Mouse (Mus musculus): ENCODE results near the gene Pold1. TPM values are rescaled to one million over a fixed set of nuclear protein-coding genes. Genes with fewer than 3 reads are reported as not detected.

Gene Pold1
- polyA plus RNA-seq, 1 experiment from 2014 or later = 46.9 TPM

DNA sequence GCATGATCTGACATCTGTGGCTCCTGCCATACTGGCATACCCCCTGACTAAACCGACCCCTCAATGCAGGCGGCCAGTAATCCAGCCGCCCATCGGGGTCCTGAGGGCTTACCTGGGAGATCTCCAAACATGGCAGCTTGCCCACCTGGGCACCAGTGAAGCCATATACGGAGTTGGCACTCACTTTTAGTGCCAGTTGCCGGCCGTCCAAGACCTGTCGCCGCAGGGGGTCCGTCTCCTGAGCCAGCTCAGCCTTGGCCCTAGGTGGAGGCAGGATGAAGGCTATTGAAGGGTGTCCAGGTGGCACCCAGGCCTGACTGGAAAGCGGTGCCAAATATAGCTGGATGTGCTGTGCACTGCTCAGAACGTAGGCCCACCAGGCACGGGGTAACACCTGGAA is 11.2 kb downstream of the Pold1 start:
- Histone ChIP-seq H3K4me3 (no peak overlapping the region), H3K27me3 (no peaks in the 10 kb centered on the region), H3K4me2 (replicated peaks) (no peak overlapping the region), H3K4me1 (no peaks in the 10 kb centered on the region), H3K9me3 (no peaks in the 10 kb centered on the region), H3K9ac (replicated peaks) (no peak overlapping the region), H3K36me3 (peaks cover 15% of the 10 kb centered on the region; the same call in 1 of the 2 replicates), H3K27ac (replicated peaks) (no peak overlapping the region)
- ATAC-seq (replicated peaks) = no peak
- 90% methylated on average over 13 of the region's 13 CpGs for WGBS

DNA sequence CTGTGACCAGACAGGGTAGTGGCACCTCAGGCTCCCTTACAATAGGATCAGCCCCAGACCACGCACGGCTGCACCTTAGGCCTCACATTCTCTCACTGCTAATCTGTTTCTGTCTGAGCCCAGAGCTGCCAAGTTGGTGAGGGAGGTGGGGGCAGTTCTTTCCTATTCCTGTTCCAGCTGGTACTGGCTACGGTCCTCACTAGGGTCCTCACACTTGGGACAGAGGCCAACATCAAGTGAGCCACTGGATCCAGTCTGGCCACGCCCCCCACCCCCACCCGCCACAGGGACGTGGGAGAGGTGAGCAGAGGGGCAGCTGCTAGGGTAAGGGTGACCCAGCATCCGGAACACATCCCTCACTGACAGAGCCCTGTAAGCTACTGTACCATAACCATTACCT is 11.6 kb downstream of the Pold1 start:
- peaks cover 14% of the 10 kb centered on the region; the same call in 1 of the 2 replicates for H3K36me3 ChIP-seq
- H3K4me1 ChIP-seq = no peaks in the 10 kb centered on the region
- WGBS = 80% methylated on average over 7 of the region's 7 CpGs

DNA sequence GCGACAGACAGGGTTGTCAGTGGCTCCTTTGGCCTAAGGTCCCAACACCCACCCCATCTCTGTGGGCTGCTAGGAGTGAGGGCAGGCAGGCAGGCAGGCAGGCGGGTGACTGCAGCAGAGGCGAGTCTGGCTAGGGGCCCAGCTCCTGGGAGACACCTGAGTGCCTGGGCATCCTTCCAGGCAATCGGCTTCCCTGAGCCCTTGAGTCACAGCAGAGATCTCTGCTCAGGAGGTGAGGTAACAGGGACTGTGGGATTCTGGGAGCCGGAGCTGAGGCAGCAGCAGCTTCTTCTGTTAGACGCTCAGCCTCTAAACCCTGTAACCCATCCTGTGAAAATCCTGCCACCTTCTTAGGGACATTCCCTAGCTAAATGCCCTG is 12.1 kb downstream of the Pold1 start:
- WGBS = 71% methylated on average over 6 of the region's 6 CpGs
- Histone ChIP-seq H3K9ac (replicated peaks) (no peak overlapping the region), H3K9me3 (no peaks in the 10 kb centered on the region), H3K36me3 (peaks cover 11% of the 10 kb centered on the region; the same call in 1 of the 2 replicates), H3K27ac (replicated peaks) (no peak overlapping the region), H3K4me2 (replicated peaks) (no peak overlapping the region), H3K4me3 (no peak overlapping the region), H3K27me3 (no peaks in the 10 kb centered on the region), H3K4me1 (no peaks in the 10 kb centered on the region)
- ATAC-seq (replicated peaks) = no peak

More for the DNA sequence above, 11.6 kb downstream of the Pold1 start:
- H3K27ac ChIP-seq (replicated peaks) = no peak overlapping the region
- no peak overlapping the region for H3K4me2 ChIP-seq (replicated peaks)
- H3K9ac ChIP-seq (replicated peaks) = no peak overlapping the region
- no peaks in the 10 kb centered on the region for H3K27me3 ChIP-seq
- H3K9me3 ChIP-seq = no peaks in the 10 kb centered on the region
- H3K4me3 ChIP-seq = no peak overlapping the region
- no peak for ATAC-seq (replicated peaks)

DNA sequence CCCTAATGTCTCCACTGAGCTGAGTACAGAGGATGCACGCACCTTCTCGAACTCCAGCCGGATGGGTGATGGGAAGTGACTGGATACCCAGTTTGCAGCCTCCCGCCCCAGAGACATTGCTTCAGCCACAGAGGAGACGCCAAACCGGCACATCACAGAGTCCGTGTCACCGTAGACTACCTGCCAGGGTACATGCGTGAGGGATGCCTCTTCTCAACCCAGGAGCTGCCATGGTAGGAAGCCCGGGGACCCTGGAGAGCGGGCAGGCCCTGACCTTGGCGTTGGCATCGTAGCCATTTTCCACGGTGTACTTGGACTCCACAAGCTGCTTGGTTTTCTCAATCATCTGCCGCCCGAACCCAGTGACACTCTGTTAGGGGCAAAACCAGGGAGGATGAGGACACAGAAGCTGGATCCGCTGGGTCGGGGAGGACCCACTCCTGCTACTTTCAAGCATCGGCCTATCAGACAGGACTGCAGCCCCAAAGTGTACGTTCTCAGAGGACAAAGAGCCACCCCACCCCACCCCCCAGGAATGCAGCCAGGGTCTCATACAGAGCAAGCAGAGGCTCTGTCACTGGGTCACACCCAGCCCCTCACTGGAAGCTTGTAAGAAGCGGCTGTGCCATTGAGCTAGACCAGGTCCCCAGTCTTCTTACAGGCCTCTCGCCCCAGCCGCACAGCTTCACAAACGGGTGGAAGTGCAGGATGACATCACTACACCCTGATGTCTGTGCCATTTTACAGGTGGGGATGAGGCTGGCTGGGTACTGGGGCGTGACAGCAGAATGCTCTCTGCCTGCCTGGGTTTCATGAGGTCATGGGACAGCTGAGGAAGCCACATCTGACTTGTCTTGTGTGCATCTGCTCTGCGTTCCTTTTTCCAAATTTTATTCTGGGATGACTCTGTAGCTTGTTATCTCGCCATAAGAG is 12.7 kb downstream of the Pold1 start:
- Histone ChIP-seq H3K4me2 (replicated peaks) (no peak overlapping the region), H3K9me3 (no peaks in the 10 kb centered on the region), H3K4me1 (no peaks in the 10 kb centered on the region), H3K36me3 (peaks cover 6% of the 10 kb centered on the region; the same call in 1 of the 2 replicates), H3K9ac (replicated peaks) (no peak overlapping the region), H3K4me3 (no peak overlapping the region), H3K27ac (replicated peaks) (no peak overlapping the region), H3K27me3 (no peaks in the 10 kb centered on the region)
- WGBS = 92% methylated on average over 27 of the region's 27 CpGs
- ATAC-seq (replicated peaks) = no peak

DNA sequence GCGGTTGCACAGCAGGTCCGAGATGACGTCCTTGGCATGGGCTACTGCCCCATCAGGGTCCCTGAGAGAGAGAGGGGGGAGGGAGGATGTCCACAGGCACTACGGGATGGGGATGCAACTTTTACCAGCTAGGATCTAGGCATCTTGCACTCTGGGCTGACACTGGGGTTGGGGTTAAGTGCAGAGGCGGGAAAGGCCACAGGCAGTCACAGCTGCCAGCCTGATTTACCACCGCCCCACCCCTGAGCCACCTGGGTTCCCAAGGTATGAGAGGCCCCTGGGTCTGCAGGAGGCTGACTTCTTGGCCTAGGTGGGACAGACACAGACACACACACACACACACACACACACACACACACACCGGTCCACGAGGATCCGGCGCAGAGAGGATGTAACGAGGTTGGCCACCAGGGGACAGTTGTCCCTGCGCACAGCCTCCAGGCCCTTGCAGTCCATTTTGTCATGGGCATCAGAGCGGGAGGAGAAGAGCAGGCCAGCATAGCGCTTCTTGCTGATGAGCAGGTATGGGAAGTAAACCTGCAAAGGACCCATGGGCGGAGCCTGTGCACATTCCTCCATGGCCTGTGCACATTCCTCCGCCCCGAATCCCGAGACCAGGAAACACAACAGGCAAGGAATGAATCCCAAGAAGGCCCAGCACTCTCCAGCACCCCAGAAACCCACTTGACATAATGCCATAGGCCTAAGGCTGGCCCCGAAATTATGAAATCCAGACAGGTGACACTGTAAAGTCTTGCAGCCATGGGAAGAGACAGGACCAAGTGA is 13.8 kb downstream of the Pold1 start:
- WGBS = 92% methylated on average over 19 of the region's 19 CpGs
- Histone ChIP-seq H3K9ac (replicated peaks) (no peak overlapping the region), H3K4me3 (no peak overlapping the region), H3K9me3 (no peaks in the 10 kb centered on the region), H3K27ac (replicated peaks) (no peak overlapping the region), H3K4me2 (replicated peaks) (no peak overlapping the region), H3K27me3 (no peaks in the 10 kb centered on the region), H3K36me3 (0 out of 2 replicates have a peak, but pooled peaks cover 5% of the 10 kb centered on the region), H3K4me1 (no peaks in the 10 kb centered on the region)
- no peak for ATAC-seq (replicated peaks)

DNA sequence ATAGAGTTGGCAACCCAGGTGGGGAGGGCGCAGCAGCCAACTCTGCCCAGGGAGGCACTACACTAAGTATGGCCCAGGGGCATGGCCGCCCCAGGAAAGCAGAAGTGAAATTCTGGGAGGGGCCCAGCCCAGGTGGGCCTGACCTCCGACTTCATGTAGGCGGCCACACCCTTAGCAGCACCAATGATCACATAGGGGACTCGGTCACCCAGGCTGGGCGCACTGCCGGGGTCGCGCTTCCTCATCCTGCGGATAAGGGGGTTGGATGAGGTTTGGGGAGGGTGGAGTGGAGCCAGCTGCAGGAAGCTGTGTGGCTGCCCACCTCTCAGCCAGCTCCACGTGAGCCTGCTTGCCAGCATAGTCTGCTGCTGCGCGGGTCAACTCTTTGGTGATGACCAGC is 14.4 kb downstream of the Pold1 start:
- 94% methylated on average over 13 of the region's 13 CpGs for WGBS
- H3K36me3 ChIP-seq = 0 out of 2 replicates have a peak, but pooled peaks cover 5% of the 10 kb centered on the region

DNA sequence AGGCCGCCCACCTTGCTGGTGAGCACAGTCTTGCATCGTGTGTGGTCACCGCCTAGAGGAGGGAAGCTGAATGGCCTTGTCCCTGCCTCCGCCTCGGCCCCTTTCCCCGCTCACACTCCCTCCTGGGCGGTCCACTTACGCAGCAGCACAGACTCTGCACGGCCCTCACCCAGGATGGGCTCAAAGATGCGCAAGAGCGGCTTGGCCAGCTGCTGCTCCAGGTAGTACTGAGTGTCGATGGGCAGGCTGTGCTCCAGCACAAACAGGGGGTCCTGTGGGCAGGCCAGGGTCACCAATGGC is 15.0 kb downstream of the Pold1 start:
- Histone ChIP-seq H3K27me3 (no peaks in the 10 kb centered on the region), H3K4me1 (no peaks in the 10 kb centered on the region), H3K4me3 (no peak overlapping the region), H3K9ac (replicated peaks) (no peak overlapping the region), H3K9me3 (no peaks in the 10 kb centered on the region), H3K4me2 (replicated peaks) (no peak overlapping the region), H3K36me3 (0 out of 2 replicates have a peak, but pooled peaks cover 5% of the 10 kb centered on the region), H3K27ac (replicated peaks) (no peak overlapping the region)
- WGBS = 70% methylated on average over 12 of the region's 12 CpGs
- no peak for ATAC-seq (replicated peaks)

More for the DNA sequence above, 14.4 kb downstream of the Pold1 start:
- Histone ChIP-seq H3K4me3 (no peak overlapping the region), H3K4me2 (replicated peaks) (no peak overlapping the region), H3K9me3 (no peaks in the 10 kb centered on the region), H3K9ac (replicated peaks) (no peak overlapping the region), H3K27ac (replicated peaks) (no peak overlapping the region), H3K4me1 (no peaks in the 10 kb centered on the region), H3K27me3 (no peaks in the 10 kb centered on the region)
- no peak for ATAC-seq (replicated peaks)

DNA sequence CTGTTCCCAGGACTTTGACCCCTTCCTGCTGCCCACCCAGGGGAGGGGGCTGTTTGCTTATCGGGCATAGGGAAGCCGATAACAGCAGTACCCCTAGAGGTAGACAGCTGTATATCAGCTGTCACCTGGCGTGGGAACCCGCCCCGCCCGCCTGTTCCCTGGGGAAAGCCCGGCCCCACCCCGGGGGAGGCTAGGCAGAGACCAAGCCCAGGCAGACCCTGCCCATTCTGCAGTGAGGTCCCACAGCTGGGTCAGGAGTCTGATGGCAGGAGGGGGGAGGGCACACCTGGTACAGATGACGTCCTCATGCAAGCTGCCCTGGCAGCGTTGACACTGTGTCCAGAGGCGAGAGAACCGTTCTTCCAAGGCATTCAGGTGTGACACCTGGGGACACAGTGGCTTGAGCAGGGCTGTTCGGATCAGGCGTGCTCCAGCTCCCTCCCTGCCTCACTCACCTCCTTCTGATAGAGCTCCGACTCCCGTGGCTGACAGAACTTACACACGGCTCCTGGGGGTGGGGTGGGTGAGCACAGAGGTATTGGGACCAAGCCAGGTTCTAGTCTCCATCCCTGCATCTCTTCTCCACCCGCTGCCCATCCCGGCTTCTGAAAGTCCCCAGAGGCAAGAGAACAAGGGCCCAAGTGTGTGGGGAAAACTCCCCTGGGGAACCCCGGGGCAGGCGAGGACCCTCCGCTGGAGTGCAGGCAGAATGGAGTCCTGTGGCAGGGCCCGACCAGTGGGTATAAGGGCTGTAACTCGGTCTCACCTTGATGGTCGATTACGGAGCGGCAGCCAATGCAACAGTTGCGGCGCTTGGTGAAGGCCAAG is 15.5 kb downstream of the Pold1 start:
- Histone ChIP-seq H3K4me1 (peaks cover under 1% of the 10 kb centered on the region), H3K9me3 (no peaks in the 10 kb centered on the region)
- 88% methylated on average over 29 of the region's 29 CpGs for WGBS

DNA sequence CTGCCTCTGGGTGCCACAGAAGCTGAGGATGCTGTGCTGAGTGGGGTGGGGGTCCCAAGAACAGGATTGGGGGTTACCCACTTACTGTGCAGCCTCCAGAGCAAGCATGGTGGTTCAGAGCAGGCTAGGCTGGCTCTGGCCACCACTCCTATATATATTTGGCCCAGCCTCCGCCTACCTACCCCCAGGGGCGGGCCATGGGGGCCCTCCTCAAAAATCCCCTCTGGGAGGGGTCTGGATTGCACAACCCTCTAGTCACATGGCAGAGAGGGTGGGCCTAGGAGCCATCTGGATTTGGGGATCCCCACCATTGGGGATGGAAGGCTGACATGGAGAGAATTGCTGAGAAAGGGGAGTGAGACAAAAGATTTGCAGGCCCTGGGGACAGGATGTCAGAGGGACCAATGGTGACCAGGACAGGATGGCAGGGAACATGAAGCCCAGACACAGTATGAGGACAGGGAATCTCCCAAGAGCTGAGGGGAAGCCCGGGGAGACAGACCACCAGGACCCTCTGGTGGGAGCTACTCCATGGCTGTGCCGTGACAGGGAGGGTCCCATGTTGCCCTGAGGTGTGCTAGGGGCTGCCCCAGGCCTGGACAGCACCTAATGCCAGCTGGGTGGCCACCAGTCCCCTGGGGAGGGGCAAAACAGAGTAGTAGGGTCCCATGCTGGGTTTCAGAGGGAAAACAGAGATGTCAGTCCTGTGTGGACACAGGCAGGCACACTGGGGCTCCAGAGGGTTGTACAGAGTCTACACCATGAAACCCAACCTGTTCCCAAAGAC is 16.5 kb downstream of the Pold1 start, which contains the start of gene Spib:
Gene Spib (minus strand): TSS at position 126 of the 787 bp plus-strand sequence.
- ATAC-seq (replicated peaks) = no peak

More for the DNA sequence above, 15.5 kb downstream of the Pold1 start:
- Histone ChIP-seq H3K27ac (replicated peaks) (no peak overlapping the region), H3K9ac (replicated peaks) (no peak overlapping the region), H3K36me3 (0 out of 2 replicates have a peak, but pooled peaks cover under 1% of the 10 kb centered on the region), H3K4me2 (replicated peaks) (no peak overlapping the region), H3K27me3 (no peaks in the 10 kb centered on the region), H3K4me3 (no peak overlapping the region)
- ATAC-seq (replicated peaks) = no peak

DNA sequence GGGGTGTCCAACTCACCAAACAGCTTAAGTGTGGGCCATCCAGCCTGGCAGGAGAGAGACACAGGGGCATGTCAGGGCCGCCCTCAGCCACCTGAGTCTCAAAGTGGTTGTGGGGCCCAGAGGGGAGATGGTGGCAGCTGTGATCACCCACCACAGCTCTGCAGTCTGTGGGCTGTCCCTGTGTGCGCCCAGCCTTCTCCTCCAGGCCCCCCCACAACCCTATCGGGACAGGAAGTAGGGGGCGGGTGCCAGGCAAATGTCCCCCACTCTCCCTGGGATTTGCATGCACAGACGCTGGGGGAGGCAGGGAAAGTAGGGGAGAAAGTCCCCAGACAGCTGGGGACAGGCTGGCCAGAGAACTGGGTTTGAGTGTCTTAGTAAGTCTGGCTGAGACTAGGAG is 17.4 kb downstream of the Pold1 start:
- H3K4me3 ChIP-seq = no peak overlapping the region
- H3K4me2 ChIP-seq (replicated peaks) = no peak overlapping the region
- H3K27ac ChIP-seq (replicated peaks) = no peak overlapping the region
- ATAC-seq (replicated peaks) = no peak
- H3K4me1 ChIP-seq = peaks cover 6% of the 10 kb centered on the region
- 63% methylated on average over 5 of the region's 5 CpGs for WGBS
- no peaks in the 10 kb centered on the region for H3K27me3 ChIP-seq
- H3K9ac ChIP-seq (replicated peaks) = no peak overlapping the region
- H3K9me3 ChIP-seq = no peaks in the 10 kb centered on the region
- H3K36me3 ChIP-seq = no peaks in the 10 kb centered on the region

More for the DNA sequence above, 16.5 kb downstream of the Pold1 start, which contains the start of gene Spib:
- Histone ChIP-seq H3K4me2 (replicated peaks) (no peak within 1 kb of the TSS), H3K9ac (replicated peaks) (no peak within 1 kb of the TSS), H3K36me3 (no peaks in the 10 kb centered on the region), H3K4me1 (peaks cover 6% of the 10 kb centered on the region), H3K4me3 (no peak within 1 kb of the TSS), H3K27ac (replicated peaks) (no peak within 1 kb of the TSS), H3K9me3 (no peaks in the 10 kb centered on the region), H3K27me3 (no peaks in the 10 kb centered on the region)
- 88% methylated on average over 4 of the region's 4 CpGs for WGBS

DNA sequence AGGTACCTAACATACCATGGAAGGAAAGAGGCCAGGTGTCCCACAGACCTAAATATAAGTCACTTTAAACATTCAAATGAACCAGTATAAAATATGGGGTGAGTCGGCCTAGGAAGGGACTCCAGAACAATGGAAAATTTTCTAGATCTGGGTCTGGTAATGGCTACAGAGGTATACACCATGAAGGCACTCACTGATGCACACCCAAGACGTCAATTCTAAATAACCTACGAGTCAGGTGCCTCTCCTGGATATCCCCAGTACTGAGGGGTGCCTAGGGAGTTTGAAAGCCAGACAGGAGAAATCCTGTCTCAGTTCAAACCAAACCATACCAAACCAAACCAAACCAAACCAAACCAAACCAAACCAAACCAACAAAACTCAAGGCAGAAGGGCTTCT is 18.1 kb downstream of the Pold1 start:
- WGBS = 82% methylated on average over 3 of the region's 3 CpGs

More for the DNA sequence above, 18.1 kb downstream of the Pold1 start:
- no peaks in the 10 kb centered on the region for H3K36me3 ChIP-seq
- H3K9ac ChIP-seq (replicated peaks) = no peak overlapping the region
- no peak overlapping the region for H3K27ac ChIP-seq (replicated peaks)
- no peaks in the 10 kb centered on the region for H3K9me3 ChIP-seq
- no peak overlapping the region for H3K4me2 ChIP-seq (replicated peaks)
- H3K27me3 ChIP-seq = no peaks in the 10 kb centered on the region
- no peak overlapping the region for H3K4me3 ChIP-seq
- ATAC-seq (replicated peaks) = no peak
- H3K4me1 ChIP-seq = peaks cover 7% of the 10 kb centered on the region

All from forebrain, embryonic 15.5 days (tissue).